Mouse (Mus musculus): Measurements from ENCODE around the gene Ift122. TPM values are rescaled to one million over a fixed set of nuclear protein-coding genes. Genes with fewer than 3 reads are reported as not detected.

Ift122 gene
- polyA plus RNA-seq, 1 experiment from 2014 or later = 9.3 TPM

DNA sequence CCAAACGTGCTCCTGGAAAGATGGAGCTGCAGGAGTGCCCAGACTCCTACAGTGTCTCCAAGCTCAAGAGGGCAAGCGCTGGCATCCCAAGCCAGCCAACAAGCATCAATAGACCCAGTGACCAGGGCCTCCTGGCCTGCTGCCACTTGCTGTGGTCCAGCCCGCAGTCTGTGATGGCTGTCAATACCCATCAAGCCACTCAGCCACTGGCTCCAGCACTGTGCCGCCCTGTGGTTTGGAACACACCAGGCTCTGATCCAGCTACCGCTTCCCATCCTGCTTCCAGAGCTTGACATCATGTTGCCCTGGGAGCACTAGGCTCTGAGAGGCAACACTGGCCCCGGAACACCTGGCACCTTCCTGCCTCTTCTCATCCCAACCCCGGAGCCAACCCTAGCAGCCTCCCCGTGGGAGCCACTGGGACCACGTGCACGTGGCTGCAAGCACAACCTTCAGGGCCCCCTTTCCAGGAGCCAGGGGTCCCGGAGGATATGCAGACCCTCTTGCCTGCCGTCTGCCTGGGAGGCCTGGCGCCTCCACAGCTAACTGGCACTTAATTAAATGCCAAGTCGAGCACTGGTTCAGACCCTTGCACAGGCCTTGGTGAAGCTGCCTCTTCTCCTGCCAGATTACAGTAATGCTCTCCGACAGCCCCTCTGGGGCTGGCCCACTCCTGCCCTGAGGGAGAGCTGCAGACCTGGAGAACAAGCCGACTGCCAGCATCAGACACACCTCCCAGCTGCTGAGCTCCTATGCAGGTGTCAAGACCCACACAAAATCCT lies 120.8 kb downstream of the Ift122 start:
- peaks cover 24% of the 10 kb centered on the region for H3K36me3 ChIP-seq (ENCODE audit: inconsistent target)
- WGBS (ENCODE audit: missing documents) = 89% methylated on average over 16 of the region's 16 CpGs
- H3K27ac ChIP-seq = peak overlapping the region; percentile 69
- no peak overlapping the region for H3K4me3 ChIP-seq (ENCODE audit: inconsistent target)
- peaks cover 49% of the 10 kb centered on the region; the same call in 1 of the 2 replicates for H3K79me2 ChIP-seq (ENCODE audit: inconsistent target)

DNA sequence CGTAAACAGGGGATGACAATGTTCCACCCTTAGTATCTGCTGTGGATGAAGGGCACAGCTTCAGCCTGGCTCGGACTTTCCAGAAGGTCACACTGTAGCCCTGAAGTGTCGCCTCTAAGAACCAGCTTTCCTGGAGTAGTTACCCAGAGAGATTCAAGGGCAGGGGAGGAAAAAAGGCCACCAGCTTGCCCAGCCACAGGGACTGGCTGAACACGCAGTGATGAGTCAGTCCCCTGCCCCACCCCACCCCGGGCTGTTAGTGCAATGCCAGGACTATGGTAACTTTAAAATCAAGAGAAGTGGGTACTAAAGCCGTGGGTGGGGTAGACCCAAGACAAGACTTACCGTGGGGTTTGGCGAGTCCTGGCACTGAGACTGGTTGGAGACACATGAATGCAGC lies 122.3 kb downstream of the Ift122 start:
- 53% methylated on average over 8 of the region's 8 CpGs for WGBS (ENCODE audit: missing documents)
- Histone ChIP-seq H3K79me2 (ENCODE audit: inconsistent target) (peaks cover 65% of the 10 kb centered on the region; the same call in 1 of the 2 replicates), H3K27ac (peak overlapping the region; percentile 51), H3K36me3 (ENCODE audit: inconsistent target) (peaks cover 31% of the 10 kb centered on the region), H3K4me3 (ENCODE audit: inconsistent target) (no peak overlapping the region)

Other genes starting within 250 kb of the Ift122 start
- 36.8 to 74.8 TPM (median 44.7 TPM) in 3 replicates for gene Raf1, start 176.8 kb upstream of the Ift122 start, polyA plus RNA-seq (2018)
- gene Tmem40, start 91.1 kb upstream of the Ift122 start, polyA plus RNA-seq (2018) = 0.49 to 1.5 TPM (median 0.86 TPM) in 3 replicates
- gene Cand2, start 78.9 kb upstream of the Ift122 start, polyA plus RNA-seq (2018) = 0.33 to 0.35 TPM (median 0.34 TPM) in 3 replicates
- 1,117 to 2,121 TPM (median 1,999 TPM) in 3 replicates for gene Rpl32, start 44.7 kb upstream of the Ift122 start, polyA plus RNA-seq (2018)
- gene Efcab12, start 15.1 kb upstream of the Ift122 start, polyA plus RNA-seq (2018) = 0.16 to 0.32 TPM in 2 of 3 replicates, not detected in the other
- 4.7 to 9.4 TPM (median 5.9 TPM) in 3 replicates for gene Mbd4, start 99 bp upstream of the Ift122 start, polyA plus RNA-seq (2018)
- gene Rho, start 78.3 kb downstream of the Ift122 start, polyA plus RNA-seq (2018) = not detected in 3 replicates
- not detected in 3 replicates for gene H1foo, start 91.5 kb downstream of the Ift122 start, polyA plus RNA-seq (2018)
- gene Plxnd1, start 141.5 kb downstream of the Ift122 start, polyA plus RNA-seq (2018) = 130 to 283 TPM (median 243 TPM) in 3 replicates